Mouse (Mus musculus) mouse embryonic stem cell (cell line): Measurements from ENCODE around the gene Lxn.

ENCODE experiments used
- in situ Hi-C, 2 experiments: fragments of 300-500 bp; cut with MboI; formaldehyde crosslinking; loops; 1 replicate in 1 of 2; 3 replicates in 1 of 2; pipeline ENCODE4 v1.14.3; 2019 to 2020; ENCODE audit warnings: low sequenced_read_pairs in 2 of 2, low pct_unique_long_range_greater_than_20kb in 1 of 2, mixed read lengths in 1 of 2; ENCODE audit not compliant: unreplicated experiment in 1 of 2

Gene Lxn

DNA sequence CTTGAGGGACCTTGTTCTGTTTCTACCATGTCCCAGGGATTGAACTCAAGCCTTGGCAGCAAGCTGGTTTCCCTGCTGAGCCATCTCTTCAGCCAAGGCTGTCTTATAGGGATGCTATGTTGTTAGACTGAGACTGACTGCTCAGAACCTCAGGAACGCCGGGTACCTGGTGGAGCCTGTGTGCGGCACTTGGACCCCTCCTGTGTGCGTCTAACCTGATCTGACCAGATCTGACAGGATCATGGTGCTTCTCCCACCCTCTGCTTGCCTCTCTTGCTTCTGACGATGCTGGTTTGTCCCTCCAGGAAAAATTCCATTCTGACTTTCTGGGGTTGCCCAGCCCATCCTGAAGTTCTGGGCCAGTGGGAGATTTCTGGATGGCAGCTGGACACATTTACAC, 2.9 kb upstream of the Lxn start:
- in situ Hi-C loops = no loop called here

GRCm38 (mm10) chr3:67463001-67463400, 725 bp downstream of the Lxn start:
- in situ Hi-C loops = no loop called here

DNA sequence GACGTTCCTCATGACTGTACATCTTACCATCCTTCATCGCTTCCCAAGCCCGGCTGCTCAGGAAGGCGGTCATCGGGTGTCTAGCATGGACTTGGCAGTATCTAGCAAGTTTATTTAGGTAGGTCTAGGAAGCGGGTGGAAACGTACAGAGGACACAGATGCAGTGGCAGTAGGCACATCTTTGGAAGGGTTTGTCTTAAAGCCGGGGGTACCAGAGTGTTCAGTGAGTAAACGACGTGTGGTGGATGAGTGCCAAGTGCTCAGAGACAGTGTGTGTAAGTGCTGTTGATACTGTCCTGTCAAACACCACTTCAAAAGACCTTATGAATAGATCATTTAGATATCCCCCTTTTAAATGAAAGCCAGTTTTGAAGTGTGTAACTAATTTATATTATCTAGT, 1.1 kb downstream of the Lxn start:
- in situ Hi-C loops = no loop called here

DNA sequence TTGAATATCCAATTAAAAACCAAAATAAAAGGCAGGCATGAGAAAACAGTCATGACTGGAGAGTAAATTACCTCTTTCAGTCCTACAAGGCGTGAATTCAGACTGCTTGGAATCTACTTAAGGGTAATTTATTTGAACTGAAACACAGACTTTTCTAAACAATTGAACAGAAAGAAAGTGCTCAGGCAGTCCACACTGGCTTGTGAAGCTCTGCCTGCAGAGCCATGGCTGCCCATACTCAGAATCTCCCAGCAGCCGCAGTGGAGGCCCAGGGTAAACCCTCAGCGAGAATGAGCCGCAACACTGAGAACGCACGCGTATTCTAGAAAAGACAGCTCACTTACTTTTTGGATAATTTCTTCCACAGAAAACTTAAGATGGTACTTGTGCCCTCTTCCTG, 1.7 kb downstream of the Lxn start:
- in situ Hi-C loops = no loop called here

GRCm38 (mm10) chr3:67459881-67460280, 3.8 kb downstream of the Lxn start:
- in situ Hi-C loops = no loop called here

DNA sequence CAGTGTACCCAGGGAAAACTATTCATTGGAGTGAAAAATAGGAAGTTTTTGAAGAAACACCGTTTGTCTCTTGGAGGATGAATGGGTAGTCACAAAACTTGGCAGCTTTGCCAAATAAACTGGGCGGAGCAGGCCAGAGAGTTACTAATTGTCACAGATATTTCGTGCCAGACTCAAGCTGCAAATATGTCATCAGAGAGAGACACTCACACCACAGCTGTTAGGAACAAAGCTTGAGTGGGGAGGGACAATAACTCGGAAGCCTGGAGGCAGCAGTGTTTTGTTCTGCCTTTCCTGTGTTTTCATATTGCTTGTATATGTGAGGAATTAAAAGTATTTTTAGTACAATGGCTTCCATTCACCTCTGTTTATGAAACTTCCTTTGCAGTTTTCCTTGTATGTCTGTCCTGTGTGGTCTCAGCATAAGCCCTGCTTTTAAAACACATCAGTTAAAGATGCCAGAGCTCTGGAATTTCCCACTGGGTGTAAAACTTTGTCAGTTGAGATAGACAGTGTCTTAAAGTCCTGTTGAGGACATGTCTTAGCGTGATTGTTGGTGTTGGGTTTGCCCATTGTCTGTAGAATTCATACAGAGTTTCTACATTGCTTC, 13.0 kb downstream of the Lxn start:
- in situ Hi-C loops = no loop called here

DNA sequence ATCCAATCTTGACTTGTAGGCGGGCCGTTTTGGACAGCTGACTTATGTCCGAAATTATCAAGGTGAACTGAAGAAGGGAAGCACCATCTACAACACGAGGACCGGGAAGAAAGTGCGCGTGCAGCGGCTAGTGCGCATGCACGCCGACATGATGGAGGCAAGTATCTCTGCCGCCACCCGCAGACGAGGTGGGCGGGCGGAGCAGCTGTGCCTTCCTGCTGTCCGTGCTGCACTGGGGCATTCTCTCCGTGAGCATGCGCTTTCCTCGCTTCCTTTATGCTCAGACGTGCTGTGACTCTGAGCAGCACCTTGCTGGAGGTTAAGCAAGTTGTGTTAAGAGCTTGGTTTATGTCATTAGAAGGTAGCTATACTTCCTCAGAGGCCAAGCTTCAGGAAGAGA, 14.1 kb downstream of the Lxn start:
- in situ Hi-C loops = no loop called here

- in situ Hi-C loops = no loop called here
Observed at GRCm38 (mm10) chr3:67447143-67447542, 16.6 kb downstream of the Lxn start.

DNA sequence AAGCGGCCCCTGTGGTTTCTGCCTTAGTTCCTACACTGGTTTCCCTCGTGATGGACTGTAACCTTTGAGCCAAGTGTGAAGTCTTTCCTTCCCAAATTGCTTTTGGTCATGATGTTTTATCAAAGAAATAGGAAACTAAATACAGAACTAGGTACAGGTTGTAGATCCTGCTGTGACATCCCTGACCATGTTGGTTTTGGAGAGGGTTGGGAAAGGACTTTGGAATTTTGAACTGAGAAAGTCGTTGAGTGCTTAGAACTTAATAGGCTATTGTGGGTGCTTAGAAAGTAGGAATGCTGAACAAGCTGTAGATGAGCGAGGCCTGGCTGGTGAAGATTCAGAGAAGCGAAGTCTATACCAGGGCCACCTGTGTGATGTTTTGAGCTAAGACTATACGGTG, 29.7 kb downstream of the Lxn start:
- in situ Hi-C loops = no loop called here

- in situ Hi-C loops = no loop called here
Observed at GRCm38 (mm10) chr3:67429999-67430380, 33.7 kb downstream of the Lxn start, which contains the start of gene Gfm1. Gene Gfm1 (plus strand): TSS chr3:67430096.

DNA sequence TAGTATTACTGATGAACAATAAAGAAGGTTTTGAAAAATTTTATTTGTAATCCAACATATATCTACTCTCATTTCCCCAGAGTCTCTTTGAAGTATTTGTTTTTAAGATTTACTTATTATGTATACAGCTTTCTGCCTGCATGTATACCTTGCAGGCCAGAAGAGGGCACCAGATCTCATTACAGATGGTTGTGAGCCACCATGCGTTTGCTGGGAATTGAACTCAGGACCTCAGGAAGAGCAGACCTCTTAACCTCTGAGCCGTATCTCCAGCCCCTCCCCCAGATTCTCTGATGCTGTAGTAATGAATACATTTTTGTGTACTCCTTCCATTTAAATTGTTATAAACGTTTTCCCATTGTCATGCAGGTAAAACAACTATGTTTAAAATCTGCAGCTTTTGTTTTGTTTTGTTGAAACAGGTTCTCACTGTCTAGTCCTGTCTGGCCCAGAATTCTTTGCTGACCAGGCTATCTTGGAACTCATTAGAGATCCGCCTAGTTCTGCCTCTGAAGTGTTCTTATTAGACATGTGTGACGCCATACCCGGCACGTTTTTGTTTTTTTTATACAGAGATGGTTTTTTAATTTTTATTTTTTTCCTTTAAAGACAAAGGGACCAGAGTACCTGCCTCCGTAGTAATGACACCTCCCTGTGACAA, 34.3 kb downstream of the Lxn start:
- in situ Hi-C loops = no loop called here
